Mouse (Mus musculus) liver, embryonic 14.5 days (tissue): ENCODE results near the gene Slc44a5. TPM values are rescaled to one million over a fixed set of nuclear protein-coding genes. Genes with fewer than 3 reads are reported as not detected.

ENCODE experiments used
- ATAC-seq: fragments of 200-750 bp; cut with Nextera tagmentation; 2 replicates; pipeline ENCODE4 v1.8.0; 2017; ENCODE audit warnings: moderate number of reproducible peaks, mild to moderate bottlenecking, moderate library complexity; ENCODE audit not compliant: insufficient read depth
- DNase-seq, 3 experiments: peaks; one replicate each; pipeline ENCODE4 v3.0.0-alpha.2; 2012 to 2013; ENCODE audit warnings: low read depth in 3 of 3, low spot score in 3 of 3
- H3K27ac ChIP-seq: fragments of 300-500 bp; sonication (generic); 2 replicates; pipeline ENCODE4 v1.5.1; 2014; ENCODE audit warnings: moderate library complexity, mild to moderate bottlenecking, control low read depth, inconsistent platforms
- H3K27me3 ChIP-seq: fragments of 300-500 bp; sonication (generic); 2 replicates; pipeline ENCODE4 v1.6.1; 2014; ENCODE audit warnings: mild to moderate bottlenecking, low read length, moderate library complexity; ENCODE audit not compliant: control insufficient read depth, insufficient read depth
- H3K36me3 ChIP-seq: fragments of 300-500 bp; sonication (generic); replicated peaks from 2 replicates; pipeline ENCODE4 v1.6.1; 2014; ENCODE audit warnings: low read depth; ENCODE audit not compliant: control insufficient read depth, insufficient read depth
- H3K4me1 ChIP-seq, 2 experiments: fragments of 200-500 bp in 1 of 2; fragments of 300-500 bp in 1 of 2; sonication (generic) in 1 of 2; replicated peaks; 2 replicates each; pipeline ENCODE4 v1.6.1; 2012 to 2014; ENCODE audit warnings: antibody characterized with exemption in 1 of 2, inconsistent platforms in 1 of 2, low read length in 1 of 2; ENCODE audit not compliant: control insufficient read depth in 2 of 2, insufficient read depth in 2 of 2
- H3K4me2 ChIP-seq: fragments of 300-500 bp; sonication (generic); 2 replicates; pipeline ENCODE4 v1.6.1; 2014; ENCODE audit warnings: low read depth, mild to moderate bottlenecking, control low read depth, moderate library complexity
- H3K4me3 ChIP-seq, 2 experiments: fragments of 200-500 bp in 1 of 2; fragments of 300-500 bp in 1 of 2; sonication (generic) in 1 of 2; 2 replicates each; pipeline ENCODE4 v1.5.1; 2012 to 2014; ENCODE audit warnings: low read depth in 2 of 2, low read length in 2 of 2, mild to moderate bottlenecking in 2 of 2, control low read depth in 1 of 2, inconsistent platforms in 1 of 2, moderate library complexity in 1 of 2; ENCODE audit not compliant: insufficient read depth in 1 of 2
- H3K9ac ChIP-seq: fragments of 300-500 bp; sonication (generic); replicated peaks from 2 replicates; pipeline ENCODE4 v1.6.1; 2014; ENCODE audit warnings: mild to moderate bottlenecking, control low read depth, moderate library complexity
- H3K9me3 ChIP-seq: fragments of 300-500 bp; sonication (generic); 2 replicates; pipeline ENCODE4 v1.6.1; 2016; ENCODE audit warnings: low read length, mixed read lengths; ENCODE audit not compliant: control insufficient read depth
- CTCF ChIP-seq: IDR thresholded peaks from 2 replicates; pipeline ENCODE4 v1.5.1; 2016; ENCODE audit warnings: antibody characterized with exemption, low read depth, control low read depth
- EP300 ChIP-seq: IDR thresholded peaks from 2 replicates; pipeline ENCODE4 v1.6.1; 2016; ENCODE audit warnings: antibody characterized with exemption, low read depth
- WGBS: fragments of 180-500 bp; shearing (Covaris S2); extraction: QIAGEN DNeasy Blood & Tissue Kit; methylation state at CpG from one replicate; pipeline ENCODE4 v1.1.7; 2014; ENCODE audit not compliant: insufficient replicate concordance; 5-methylcytosine and 5-hydroxymethylcytosine counted together
- polyA plus RNA-seq, 2 experiments: library from polyadenylated mRNA; depleted of rRNA in 1 of 2; stranded (reverse) in 1 of 2; unstranded in 1 of 2; fragments of >200 nt; fragmentation: Nextera tagmentation in 1 of 2; extraction: Ambion mirVana in 1 of 2; gene quantifications; 2 replicates each; pipeline versions ENCODE4 v1.2.1 to v1.2.3; 2012 to 2014

Gene Slc44a5
- polyA plus RNA-seq, 2 experiments: 0.39 to 0.48 TPM

DNA sequence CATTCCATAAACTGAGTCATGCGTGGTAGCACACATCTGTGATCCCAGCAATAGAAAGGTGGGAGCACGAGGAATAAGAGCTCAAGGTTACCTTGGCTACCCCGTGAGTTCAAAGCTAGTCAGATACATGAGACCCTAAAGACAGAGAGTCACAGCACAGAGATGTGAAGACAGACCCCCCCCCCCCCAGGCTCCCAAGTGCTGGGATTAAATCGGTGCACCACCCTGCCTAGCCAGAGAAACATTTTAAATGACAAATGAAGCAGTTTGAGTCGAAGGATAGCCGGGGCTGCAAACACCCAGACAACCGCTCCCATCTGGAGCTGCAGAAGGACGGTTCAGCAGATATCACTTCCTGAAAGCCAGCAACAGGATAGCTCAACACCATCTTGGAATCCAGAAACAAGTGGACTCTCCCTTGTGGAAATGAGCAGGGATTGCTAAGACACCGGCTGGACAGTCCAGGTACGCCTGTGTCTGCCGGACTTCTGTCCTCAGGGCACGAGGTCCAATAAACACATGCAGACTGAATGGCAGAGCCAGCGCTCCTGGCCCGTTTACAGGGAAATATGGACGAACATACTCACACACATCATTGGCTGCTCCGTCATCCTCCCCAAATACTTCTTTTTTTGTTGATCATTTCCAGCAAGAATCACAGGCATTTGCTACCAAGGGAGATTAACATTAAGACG is 36.0 kb upstream of the Slc44a5 start:
- no peak for DNase-seq
- no peaks in the 10 kb centered on the region for H3K9me3 ChIP-seq
- H3K27me3 ChIP-seq: no peaks in the 10 kb centered on the region
- no peak for ATAC-seq
- peaks cover 4 to 8% of the 10 kb centered on the region in 2 experiments; a peak in 1 of 4 replicates for H3K4me1 ChIP-seq
- 88% methylated on average over 17 of the region's 17 CpGs for WGBS
- H3K4me3 ChIP-seq: no peak overlapping the region
- H3K27ac ChIP-seq: no peak overlapping the region
- H3K36me3 ChIP-seq: peaks cover 15% of the 10 kb centered on the region
- no peak overlapping the region for H3K9ac ChIP-seq
- TF ChIP-seq CTCF: no peak
- TF ChIP-seq EP300: no peak
- no peak overlapping the region for H3K4me2 ChIP-seq

DNA sequence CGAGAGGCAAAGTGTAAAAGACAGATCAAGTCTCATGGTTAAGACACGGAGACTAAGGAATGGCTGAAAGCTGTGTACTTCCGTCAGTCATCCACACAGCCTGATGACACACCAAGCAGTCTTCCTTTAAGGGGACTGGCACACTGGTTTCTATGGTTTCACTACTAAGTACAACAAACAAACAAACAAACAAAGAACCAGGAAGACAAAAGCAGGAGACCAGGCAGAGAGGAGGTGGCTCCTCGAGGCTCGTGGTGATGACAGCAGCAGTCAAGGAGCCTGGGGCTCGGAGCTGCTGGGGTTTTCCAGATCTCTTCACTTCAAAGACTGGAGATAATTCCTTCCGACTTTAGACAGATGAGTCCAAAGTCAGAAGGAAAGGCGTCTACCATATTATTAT is 33.2 kb upstream of the Slc44a5 start:
- H3K4me1 ChIP-seq: peaks cover 11 to 19% of the 10 kb centered on the region in 2 experiments
- no peak overlapping the region for H3K4me3 ChIP-seq
- H3K27ac ChIP-seq: no peak overlapping the region
- ATAC-seq (no peak), DNase-seq (no peak)
- 80% methylated on average over 8 of the region's 8 CpGs for WGBS
- H3K9ac ChIP-seq: no peak overlapping the region
- H3K9me3 ChIP-seq: no peaks in the 10 kb centered on the region
- H3K4me2 ChIP-seq: no peak overlapping the region
- no peaks in the 10 kb centered on the region for H3K27me3 ChIP-seq
- no peak for TF ChIP-seq CTCF
- TF ChIP-seq EP300: no peak
- peaks cover 12% of the 10 kb centered on the region for H3K36me3 ChIP-seq

DNA sequence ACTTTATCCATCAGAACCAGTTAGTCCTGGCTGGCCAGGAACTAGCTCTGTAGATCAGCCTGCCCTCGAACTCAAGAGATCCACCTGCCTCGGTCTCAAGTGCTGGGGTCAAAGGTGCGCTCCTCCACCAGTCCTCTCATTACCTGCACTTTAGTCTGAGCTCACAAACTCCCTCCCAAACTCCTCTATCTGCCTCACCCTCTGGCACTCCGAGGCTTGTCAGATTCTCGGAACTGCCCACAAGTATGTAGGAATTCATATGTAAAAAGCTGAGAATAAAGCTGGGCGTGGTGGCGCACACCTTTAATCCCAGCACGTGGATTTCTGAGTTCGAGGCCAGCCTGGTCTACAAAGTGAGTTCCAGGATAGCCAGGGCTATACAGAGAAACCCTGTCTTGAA is 32.8 kb upstream of the Slc44a5 start:
- TF ChIP-seq EP300 (no peak), CTCF (no peak)
- Histone ChIP-seq H3K9me3 (no peaks in the 10 kb centered on the region), H3K27ac (no peak overlapping the region), H3K4me3 (no peak overlapping the region), H3K4me1 (peaks cover 14 to 20% of the 10 kb centered on the region in 2 experiments), H3K4me2 (no peak overlapping the region), H3K36me3 (peaks cover 12% of the 10 kb centered on the region), H3K27me3 (no peaks in the 10 kb centered on the region), H3K9ac (no peak overlapping the region)
- ATAC-seq (no peak), DNase-seq (no peak)
- WGBS: 84% methylated on average over 9 of the region's 9 CpGs

DNA sequence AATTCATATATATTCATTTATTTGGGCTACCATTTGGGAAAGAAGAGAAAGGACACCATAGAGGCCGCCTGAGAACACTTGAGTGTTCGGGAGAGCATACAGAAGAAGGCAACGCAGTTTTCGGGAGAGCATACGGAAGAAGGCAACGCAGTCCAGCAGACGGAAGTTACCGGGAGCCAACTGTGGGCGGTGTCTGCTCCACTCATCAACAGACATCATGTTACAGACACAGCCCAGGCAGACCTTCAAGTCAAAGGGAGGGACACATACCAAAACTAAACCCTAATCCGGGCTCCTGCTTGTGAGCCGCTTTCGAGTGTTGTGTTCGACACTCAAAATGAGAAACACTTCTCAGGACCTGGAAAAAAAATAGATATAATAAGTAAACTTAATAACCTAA is 31.6 kb upstream of the Slc44a5 start:
- Histone ChIP-seq H3K4me3 (no peak overlapping the region), H3K36me3 (peaks cover 8% of the 10 kb centered on the region), H3K4me1 (peaks cover 14 to 20% of the 10 kb centered on the region in 2 experiments), H3K27ac (no peak overlapping the region), H3K9me3 (no peaks in the 10 kb centered on the region), H3K9ac (no peak overlapping the region; the same call in 1 of the 2 replicates), H3K4me2 (no peak overlapping the region), H3K27me3 (no peaks in the 10 kb centered on the region)
- DNase-seq (no peak), ATAC-seq (no peak)
- 85% methylated on average over 13 of the region's 13 CpGs for WGBS
- no peak for TF ChIP-seq CTCF
- no peak for TF ChIP-seq EP300

DNA sequence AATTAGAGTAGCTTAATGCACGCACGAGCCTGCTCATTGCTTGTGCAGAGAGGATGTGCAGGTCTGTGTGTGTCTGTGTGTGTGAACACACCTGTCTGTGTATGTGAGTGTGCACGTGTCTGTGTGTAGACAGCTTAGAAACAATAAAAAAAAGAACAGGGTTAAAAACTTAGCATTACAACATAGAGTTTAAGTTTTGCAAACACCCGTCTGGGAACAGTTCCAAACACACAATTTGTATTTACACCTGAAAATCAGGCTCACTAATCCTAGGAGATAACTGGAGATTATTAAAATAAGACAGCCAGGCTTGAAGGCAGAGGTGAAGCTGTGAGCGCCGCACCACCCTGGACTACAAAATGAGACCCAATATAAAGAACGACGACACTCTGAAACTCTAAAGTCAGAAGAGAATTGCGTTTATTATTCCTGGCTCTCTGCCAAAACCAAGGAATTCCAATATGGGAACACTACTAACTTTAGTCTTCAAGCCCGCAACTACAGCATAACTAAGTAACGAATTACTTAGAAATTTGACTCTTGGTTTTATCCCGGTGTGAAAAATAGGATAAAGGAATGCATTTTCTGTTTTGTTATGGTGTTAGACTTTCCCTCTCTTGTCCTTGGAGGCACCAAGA is 30.1 kb upstream of the Slc44a5 start:
- no peaks in the 10 kb centered on the region for H3K27me3 ChIP-seq
- WGBS: 55% methylated on average over 12 of the region's 12 CpGs
- H3K27ac ChIP-seq: peak overlapping the region; percentile 2; the same call in 1 of the 2 replicates
- H3K9me3 ChIP-seq: no peaks in the 10 kb centered on the region
- DNase-seq (no peak), ATAC-seq (no peak)
- H3K4me1 ChIP-seq: peaks cover 14 to 20% of the 10 kb centered on the region in 2 experiments
- 0 out of 2 replicates have a peak, but pooled peaks cover 5% of the 10 kb centered on the region for H3K36me3 ChIP-seq
- no peak for TF ChIP-seq EP300
- TF ChIP-seq CTCF: no peak
- H3K4me3 ChIP-seq: peak overlapping the region in 1 of 2 experiments; percentile 72; a peak in 2 of 4 replicates
- peak overlapping the region; percentile 83 for H3K4me2 ChIP-seq
- peak overlapping the region; percentile 80 for H3K9ac ChIP-seq
